Mouse (Mus musculus): Measurements from ENCODE around the gene Pxn.

DNA sequence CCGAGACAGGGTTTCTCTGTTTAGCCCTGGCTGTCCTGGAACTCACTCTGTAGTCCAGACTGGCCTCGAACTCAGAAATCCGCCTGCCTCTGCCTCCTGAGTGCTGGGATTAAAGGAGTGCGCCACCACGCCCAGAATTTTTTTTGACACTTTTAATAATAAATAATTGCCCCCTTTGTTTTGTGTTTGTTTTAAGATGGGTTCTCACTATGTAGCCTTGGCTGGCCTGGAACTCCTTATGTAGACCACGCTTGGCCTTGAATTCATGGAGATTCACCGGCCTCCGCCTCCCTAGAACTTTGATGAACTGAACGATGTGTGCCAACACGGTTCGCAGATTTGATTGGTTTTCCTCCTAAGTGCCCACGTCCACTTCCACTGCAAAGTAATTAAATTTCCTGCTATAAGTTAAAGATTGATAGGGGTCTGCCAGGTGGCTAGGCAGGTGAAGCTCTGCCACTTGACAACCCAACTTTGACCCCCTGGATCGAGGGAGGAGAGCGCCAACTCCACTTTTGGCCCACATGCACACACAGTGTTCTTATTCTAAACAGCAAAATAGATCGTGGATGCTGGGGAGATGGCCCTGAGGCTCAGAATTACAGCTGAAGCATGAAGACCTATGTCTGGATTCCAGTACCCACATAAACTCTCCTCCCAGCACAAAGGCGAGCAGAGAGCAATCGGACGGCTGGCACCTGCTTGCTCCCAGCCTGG, 20.8 kb upstream of the Pxn start:
- TF ChIP-seq ZNF384 (IDR thresholded peaks at IDR 0.05; ENCODE audit: low read depth, low read length) (no peak), CHD2 (IDR thresholded peaks at IDR 0.05; ENCODE audit: low read depth, low read length) (no peak), ZC3H11A (IDR thresholded peaks at IDR 0.05; ENCODE audit: borderline replicate concordance, low read depth, low read length) (no peak)
